9 mouse cellular contexts compared by ENCODE assay signal in the genomic region with DNA sequence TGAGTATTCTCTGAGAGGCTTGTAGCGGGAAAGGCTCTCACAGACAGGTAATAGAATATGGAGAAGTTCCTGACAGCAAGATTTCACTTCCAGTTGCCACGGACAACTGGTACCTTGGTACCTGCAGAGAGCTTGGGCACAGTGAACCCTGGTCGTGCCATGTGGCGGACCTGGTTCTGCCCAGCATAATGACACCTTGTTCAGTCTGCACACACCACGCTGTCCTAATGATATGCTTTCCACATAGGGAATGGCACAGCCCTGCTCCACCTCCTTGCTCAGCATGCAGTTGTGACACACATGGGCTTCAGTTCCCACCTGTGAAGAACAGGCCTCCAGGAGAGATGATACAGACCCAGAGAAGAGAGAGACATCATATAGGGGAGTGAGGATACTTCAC.
"Had no signal": no experiment of that assay in that cellular context is flagged by ENCODE, and none has a peak within 500 bp of the region (broad histone marks: within the 10 kb centered on the region; RNA-seq: fewer than 3 reads in every experiment).

No protein-coding gene starts in this region.

- H3K4me2 ChIP-seq: limb, embryonic 13.5 days; midbrain, embryonic 12.5 days had no signal

- H3K36me3 ChIP-seq: limb, embryonic 13.5 days; midbrain, embryonic 12.5 days had no signal

- H3K27ac ChIP-seq: limb, embryonic 13.5 days; liver, embryonic 14.5 days; midbrain, embryonic 12.5 days; stomach, postnatal 0 days had no signal

- H3K4me3 ChIP-seq: limb, embryonic 13.5 days; midbrain, embryonic 12.5 days had no signal

- H3K9ac ChIP-seq: limb, embryonic 13.5 days; liver, embryonic 14.5 days; midbrain, embryonic 12.5 days had no signal

- DNase-seq: kidney, adult 8-10 months; kidney, postnatal 25 days; left cerebral cortex, postnatal 4 days; lung, adult 18-20 months; thymus, postnatal 4 days had no signal

- H3K4me1 ChIP-seq: limb, embryonic 13.5 days; midbrain, embryonic 12.5 days had no signal

- H3K9me3 ChIP-seq: limb, embryonic 13.5 days; midbrain, embryonic 12.5 days had no signal

- H3K27me3 ChIP-seq: limb, embryonic 13.5 days; midbrain, embryonic 12.5 days had no signal
